Mouse (Mus musculus) liver, embryonic 11.5 days (tissue): ENCODE measurements around the gene Cacng1. TPM values are rescaled to one million over a fixed set of nuclear protein-coding genes. Genes with fewer than 3 reads are reported as not detected.

Experiments
- ATAC-seq: fragments of 200-750 bp; cut with Nextera tagmentation; replicated peaks from 2 replicates; pipeline ENCODE4 v1.8.0; 2017; ENCODE audit warnings: moderate number of reproducible peaks, mild to moderate bottlenecking, moderate TSS enrichment, moderate library complexity; ENCODE audit not compliant: low FRiP score
- DNase-seq: peaks from one replicate; pipeline ENCODE4 v3.0.0-alpha.2; 2017; ENCODE audit warnings: low spot score
- H3K27ac ChIP-seq: fragments of 300-500 bp; sonication (generic); 2 replicates; pipeline ENCODE4 v1.5.1; 2014; ENCODE audit warnings: mild to moderate bottlenecking, low read depth, low read length, control low read depth
- H3K27me3 ChIP-seq: fragments of 300-500 bp; sonication (generic); replicated peaks from 2 replicates; pipeline ENCODE4 v1.6.1; 2014; ENCODE audit warnings: low read length, mixed read lengths; ENCODE audit not compliant: control insufficient read depth, insufficient read depth
- H3K36me3 ChIP-seq: fragments of 300-500 bp; sonication (generic); 2 replicates; pipeline ENCODE4 v1.6.1; 2014; ENCODE audit warnings: mild to moderate bottlenecking, low read length, moderate library complexity, mixed read lengths; ENCODE audit not compliant: control insufficient read depth, insufficient read depth
- H3K4me1 ChIP-seq: fragments of 300-500 bp; sonication (generic); replicated peaks from 2 replicates; pipeline ENCODE4 v1.6.1; 2014; ENCODE audit warnings: low read length, mixed read lengths; ENCODE audit not compliant: control insufficient read depth, insufficient read depth
- H3K4me2 ChIP-seq: fragments of 300-500 bp; sonication (generic); 2 replicates; pipeline ENCODE4 v1.6.1; 2014; ENCODE audit warnings: mild to moderate bottlenecking, control low read depth, moderate library complexity
- H3K4me3 ChIP-seq: fragments of 300-500 bp; sonication (generic); 2 replicates; pipeline ENCODE4 v1.5.1; 2014; ENCODE audit warnings: low read depth, low read length, control low read depth
- H3K9ac ChIP-seq: fragments of 300-500 bp; sonication (generic); 2 replicates; pipeline ENCODE4 v1.6.1; 2014; ENCODE audit warnings: low read depth, low read length, control low read depth
- H3K9me3 ChIP-seq: fragments of 300-500 bp; sonication (generic); 2 replicates; pipeline ENCODE4 v1.6.1; 2016; ENCODE audit warnings: low read length, inconsistent platforms, mixed read lengths; ENCODE audit not compliant: control insufficient read depth
- WGBS: fragments of 180-500 bp; shearing (Covaris S2); extraction: QIAGEN DNeasy Blood & Tissue Kit; methylation state at CpG from one replicate; pipeline ENCODE4 v1.1.7; 2014; 5-methylcytosine and 5-hydroxymethylcytosine counted together
- polyA plus RNA-seq: library from polyadenylated mRNA; unstranded; fragments of >200 nt; fragmentation: Nextera tagmentation; extraction: Ambion mirVana; gene quantifications from 2 replicates; pipeline ENCODE4 v1.2.1, GENCODE M21; 2014

Cacng1 gene
- polyA plus RNA-seq, 1 experiment from 2014 or later: not detected

GRCm38 (mm10) chr11:107693338-107693737, 23.0 kb downstream of the Cacng1 start:
- WGBS: 43% methylated on average over 6 of the region's 6 CpGs
- H3K4me3 ChIP-seq: no peak overlapping the region
- peak; percentile 66; the same call in 1 of the 2 replicates for ATAC-seq

DNA sequence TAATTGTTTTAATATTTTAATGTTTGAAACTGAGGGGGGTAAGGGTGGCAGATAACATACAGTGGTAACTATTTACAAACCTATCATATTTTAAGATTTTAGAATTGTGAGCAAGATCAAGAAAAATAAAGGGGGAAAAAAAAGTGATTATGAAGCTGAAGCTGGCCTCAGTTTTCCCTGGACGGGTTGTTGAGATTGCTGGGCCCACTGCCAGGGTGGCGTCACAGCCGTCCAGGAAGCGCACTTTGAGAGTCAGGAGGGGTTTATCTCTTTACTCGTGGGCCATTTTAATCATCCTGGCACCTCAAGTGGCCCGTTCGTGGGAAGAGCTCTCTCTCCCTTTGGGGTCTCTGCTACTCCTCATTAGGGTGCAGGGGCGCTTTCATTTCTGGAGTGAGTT, 24.8 kb downstream of the Cacng1 start:
- no peaks in the 10 kb centered on the region for H3K4me1 ChIP-seq
- peaks cover 4% of the 10 kb centered on the region for H3K36me3 ChIP-seq
- H3K9ac ChIP-seq: no peak overlapping the region
- no peak for DNase-seq
- no peaks in the 10 kb centered on the region; the same call in 1 of the 2 replicates for H3K27me3 ChIP-seq
- 71% methylated on average over 8 of the region's 8 CpGs for WGBS
- H3K27ac ChIP-seq: no peak overlapping the region
- no peak overlapping the region for H3K4me3 ChIP-seq
- ATAC-seq: no peak
- no peak overlapping the region for H3K4me2 ChIP-seq
- no peaks in the 10 kb centered on the region for H3K9me3 ChIP-seq

More at GRCm38 (mm10) chr11:107693338-107693737, 23.0 kb downstream of the Cacng1 start:
- Histone ChIP-seq H3K27me3 (no peaks in the 10 kb centered on the region; the same call in 1 of the 2 replicates), H3K4me1 (no peaks in the 10 kb centered on the region), H3K4me2 (no peak overlapping the region), H3K36me3 (peaks cover 2% of the 10 kb centered on the region; the same call in 1 of the 2 replicates), H3K9me3 (no peaks in the 10 kb centered on the region), H3K9ac (no peak overlapping the region), H3K27ac (no peak overlapping the region)
- no peak for DNase-seq

- Histone ChIP-seq H3K27ac (no peak overlapping the region), H3K4me3 (no peak overlapping the region), H3K4me2 (no peak overlapping the region), H3K9ac (no peak overlapping the region), H3K9me3 (no peaks in the 10 kb centered on the region), H3K27me3 (no peaks in the 10 kb centered on the region), H3K4me1 (no peaks in the 10 kb centered on the region), H3K36me3 (peaks cover 17% of the 10 kb centered on the region)
- no peak for ATAC-seq
- WGBS: 91% methylated on average over 10 of the region's 10 CpGs
- DNase-seq: no peak
Observed at GRCm38 (mm10) chr11:107688480-107688879, 27.8 kb downstream of the Cacng1 start.

GRCm38 (mm10) chr11:107686290-107686689, 30.0 kb downstream of the Cacng1 start:
- 90% methylated on average over 20 of the region's 20 CpGs for WGBS
- Histone ChIP-seq H3K4me2 (no peak overlapping the region), H3K27me3 (no peaks in the 10 kb centered on the region), H3K4me1 (no peaks in the 10 kb centered on the region), H3K4me3 (no peak overlapping the region), H3K9ac (no peak overlapping the region), H3K36me3 (peaks cover 17% of the 10 kb centered on the region), H3K27ac (no peak overlapping the region), H3K9me3 (no peaks in the 10 kb centered on the region)
- DNase-seq: no peak
- no peak for ATAC-seq

DNA sequence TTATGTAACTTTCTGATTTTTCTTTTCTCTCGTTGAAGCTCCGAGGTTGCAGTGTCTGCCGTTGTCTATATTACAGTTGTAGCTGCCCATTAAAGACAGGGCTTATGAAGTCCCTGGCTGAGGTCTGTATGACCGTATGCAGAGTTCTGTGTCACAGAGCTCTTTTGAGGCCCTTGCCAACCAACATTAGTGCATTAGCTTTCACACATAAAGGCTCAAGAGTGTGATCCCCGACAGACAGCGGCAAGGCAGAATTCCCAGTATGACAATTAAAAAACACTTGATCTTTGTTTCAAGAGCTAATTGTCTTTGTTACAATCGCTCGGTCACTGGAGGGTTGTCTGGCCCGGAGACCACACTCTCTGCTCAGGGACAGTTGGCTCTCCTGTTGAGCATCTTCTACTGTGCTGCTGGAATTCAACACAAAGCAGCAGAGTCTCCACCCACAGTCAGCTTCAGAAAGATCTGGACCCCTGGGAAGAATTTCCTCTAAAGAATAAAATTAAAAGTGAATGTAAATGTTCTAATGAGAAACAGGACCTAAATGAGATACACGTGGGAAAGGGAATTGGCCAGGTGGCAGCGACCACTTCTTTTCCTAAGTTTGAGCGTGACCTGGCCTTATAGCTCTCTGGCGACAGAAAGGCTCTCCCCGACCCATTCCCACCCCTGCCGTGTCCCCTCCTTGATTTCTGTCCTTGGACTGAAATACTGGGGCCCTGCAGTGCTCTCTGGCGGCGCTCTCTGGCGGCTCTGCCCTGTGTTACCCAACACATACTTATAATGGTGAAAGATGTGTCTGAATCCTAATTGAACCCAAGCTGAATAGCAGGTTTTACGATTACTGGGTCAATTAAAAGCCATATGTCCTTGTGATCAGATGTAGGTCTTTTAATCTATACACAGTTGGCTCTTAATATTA, 32.5 kb downstream of the Cacng1 start:
- H3K4me3 ChIP-seq: no peak overlapping the region
- DNase-seq (no peak), ATAC-seq (no peak)
- 89% methylated on average over 19 of the region's 19 CpGs for WGBS
- H3K27me3 ChIP-seq: no peaks in the 10 kb centered on the region
- H3K9me3 ChIP-seq: no peaks in the 10 kb centered on the region
- H3K9ac ChIP-seq: no peak overlapping the region
- no peaks in the 10 kb centered on the region for H3K4me1 ChIP-seq
- no peak overlapping the region for H3K4me2 ChIP-seq
- H3K36me3 ChIP-seq: peaks cover 17% of the 10 kb centered on the region
- H3K27ac ChIP-seq: no peak overlapping the region

DNA sequence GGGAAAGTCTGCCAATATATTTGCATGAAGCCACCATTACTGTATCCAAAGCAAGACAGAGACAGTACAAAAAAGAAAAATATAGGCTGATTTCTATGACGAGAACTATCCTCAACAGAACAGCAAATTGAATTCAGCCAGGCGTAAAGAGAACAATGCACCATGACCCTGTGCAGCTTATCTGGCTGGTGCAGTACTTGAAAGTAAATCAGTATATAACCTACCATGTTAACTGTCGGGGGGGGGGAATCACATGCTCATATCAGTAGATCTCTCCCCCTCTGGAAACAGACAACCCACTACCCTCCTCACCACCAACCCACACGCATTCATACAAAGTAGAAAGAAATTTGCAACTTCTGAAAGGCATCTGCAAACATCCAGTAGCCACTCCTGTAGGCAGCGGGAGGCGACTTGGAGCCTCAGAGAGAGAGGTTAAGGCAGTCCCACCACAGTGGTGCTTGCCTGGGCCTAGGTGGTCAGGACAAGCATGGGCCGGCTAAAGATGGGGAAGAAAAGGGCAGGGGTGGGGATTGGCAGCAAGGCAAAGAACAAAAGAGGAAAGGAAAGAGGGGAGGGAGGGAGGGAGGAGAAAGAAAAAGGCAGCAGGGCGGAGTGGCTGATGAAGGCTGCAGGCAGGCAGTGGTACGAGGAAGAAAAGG, 33.5 kb downstream of the Cacng1 start:
- no peak for DNase-seq
- H3K4me1 ChIP-seq: no peaks in the 10 kb centered on the region

DNA sequence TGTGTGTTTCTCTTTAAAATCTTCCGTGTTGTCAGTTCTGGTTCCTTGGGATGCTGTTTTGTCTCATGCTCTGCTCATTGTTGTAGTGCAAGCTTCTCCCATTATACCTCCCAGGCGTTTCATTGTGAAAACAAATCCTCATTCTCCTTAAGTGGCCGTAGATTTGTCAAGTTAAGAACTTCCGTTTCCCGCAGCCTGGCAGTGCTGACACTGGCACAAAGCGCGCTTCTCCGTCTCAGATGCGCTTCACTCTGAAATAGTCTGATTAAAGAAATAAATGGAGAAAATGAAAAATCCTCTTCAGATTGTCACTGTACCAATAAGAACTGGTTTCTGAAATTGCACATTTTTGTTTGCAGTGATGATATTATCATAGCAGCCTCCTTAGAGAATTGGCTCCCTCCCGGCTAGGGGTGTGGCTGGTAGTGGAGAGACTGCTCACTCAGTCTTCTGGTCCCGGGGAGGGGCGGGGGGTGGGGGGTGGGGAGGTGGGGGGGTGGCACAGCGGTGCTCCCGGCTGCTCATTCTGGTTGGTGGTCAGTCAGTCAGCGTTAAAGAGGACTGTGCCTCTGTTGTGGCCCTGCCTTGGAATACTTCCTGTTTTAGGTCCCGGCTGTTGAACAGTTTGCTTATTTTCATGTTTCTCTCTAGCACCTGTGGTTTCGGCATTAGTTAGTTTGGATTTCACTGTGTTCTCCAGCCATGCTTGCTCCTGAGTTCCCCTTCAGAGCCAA, 39.9 kb downstream of the Cacng1 start:
- Histone ChIP-seq H3K27ac (no peak overlapping the region), H3K9ac (no peak overlapping the region), H3K9me3 (no peaks in the 10 kb centered on the region), H3K4me1 (no peaks in the 10 kb centered on the region), H3K4me3 (no peak overlapping the region), H3K36me3 (peaks cover 15% of the 10 kb centered on the region), H3K27me3 (no peaks in the 10 kb centered on the region), H3K4me2 (no peak overlapping the region)
- no peak for DNase-seq
- WGBS: 78% methylated on average over 17 of the region's 17 CpGs
- no peak for ATAC-seq

More for the DNA sequence above, 33.5 kb downstream of the Cacng1 start:
- no peak for ATAC-seq
- WGBS: 88% methylated on average over 9 of the region's 9 CpGs
- Histone ChIP-seq H3K36me3 (peaks cover 16% of the 10 kb centered on the region), H3K9ac (no peak overlapping the region), H3K4me3 (no peak overlapping the region), H3K4me2 (no peak overlapping the region), H3K27ac (no peak overlapping the region), H3K27me3 (no peaks in the 10 kb centered on the region), H3K9me3 (no peaks in the 10 kb centered on the region)

DNA sequence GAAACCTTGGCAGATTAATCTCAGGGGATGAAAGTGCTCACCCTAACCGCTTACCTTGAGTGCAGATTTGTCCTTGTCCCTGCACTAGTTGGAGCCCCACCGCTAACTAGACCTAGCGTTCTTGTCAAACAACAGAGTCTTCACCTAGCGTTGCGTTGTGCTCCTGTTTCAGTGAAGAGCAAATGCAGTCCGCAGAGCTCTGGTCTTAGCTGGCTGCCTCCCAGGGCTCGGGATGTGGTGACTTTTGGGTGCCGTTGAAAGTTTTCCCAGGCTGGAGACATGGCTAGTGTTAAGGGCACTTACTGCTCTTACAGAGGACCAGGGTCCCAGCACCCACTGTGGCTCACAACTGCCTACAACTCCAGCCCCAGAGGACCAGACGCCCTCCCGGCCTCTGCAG, 41.1 kb downstream of the Cacng1 start:
- no peak for ATAC-seq
- H3K36me3 ChIP-seq: peaks cover 23% of the 10 kb centered on the region

More for the DNA sequence above, 41.1 kb downstream of the Cacng1 start:
- Histone ChIP-seq H3K4me2 (no peak overlapping the region), H3K9me3 (no peaks in the 10 kb centered on the region), H3K27me3 (no peaks in the 10 kb centered on the region), H3K27ac (no peak overlapping the region), H3K9ac (no peak overlapping the region), H3K4me1 (no peaks in the 10 kb centered on the region), H3K4me3 (no peak overlapping the region)
- no peak for DNase-seq
- WGBS: 92% methylated on average over 10 of the region's 10 CpGs
